Mouse (Mus musculus) B cell, adult 62 days (primary cell): ENCODE data around the gene Cacnb2. TPM values are rescaled to one million over a fixed set of nuclear protein-coding genes. Genes with fewer than 3 reads are reported as not detected.

Experiments used
- total RNA-seq: library from RNA; stranded (reverse); gene quantifications from 4 replicates; pipeline ENCODE4 v1.2.4, GENCODE M21; 2023

Cacnb2 gene
- total RNA-seq = 0.44 TPM in 1 of 4 replicates, not detected in the others

DNA sequence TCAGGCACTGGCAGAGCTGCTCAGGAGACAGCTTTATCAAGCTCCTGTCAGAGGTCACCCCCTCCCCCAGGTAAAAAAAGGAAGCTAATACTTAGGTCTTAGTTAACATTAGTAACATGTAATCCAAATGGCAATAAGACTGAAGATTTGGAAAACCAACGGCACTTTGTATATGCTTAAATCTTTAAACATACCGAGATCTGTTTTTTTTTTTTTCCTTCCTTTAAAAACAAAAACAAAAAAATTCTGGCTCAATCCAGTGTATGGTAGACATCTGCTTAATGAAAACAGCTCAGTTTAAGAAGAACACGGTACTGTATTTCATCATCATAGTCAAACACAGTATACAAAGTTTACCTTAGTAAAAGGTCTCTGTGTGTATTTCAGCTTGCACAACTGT, at the start of gene Cacnb2:
Gene Cacnb2 (plus strand): TSS at position 301 of the 400 bp plus-strand sequence.

Other genes with a start within 250 kb of the Cacnb2 start
- gene Slc39a12, start 214.8 kb upstream of the Cacnb2 start, total RNA-seq = not detected in 4 replicates